Mouse (Mus musculus): ENCODE results near the gene Prickle1. TPM values are rescaled to one million over a fixed set of nuclear protein-coding genes. Genes with fewer than 3 reads are reported as not detected.

Prickle1 gene
- polyA plus RNA-seq, 1 experiment = 4.0 TPM

DNA sequence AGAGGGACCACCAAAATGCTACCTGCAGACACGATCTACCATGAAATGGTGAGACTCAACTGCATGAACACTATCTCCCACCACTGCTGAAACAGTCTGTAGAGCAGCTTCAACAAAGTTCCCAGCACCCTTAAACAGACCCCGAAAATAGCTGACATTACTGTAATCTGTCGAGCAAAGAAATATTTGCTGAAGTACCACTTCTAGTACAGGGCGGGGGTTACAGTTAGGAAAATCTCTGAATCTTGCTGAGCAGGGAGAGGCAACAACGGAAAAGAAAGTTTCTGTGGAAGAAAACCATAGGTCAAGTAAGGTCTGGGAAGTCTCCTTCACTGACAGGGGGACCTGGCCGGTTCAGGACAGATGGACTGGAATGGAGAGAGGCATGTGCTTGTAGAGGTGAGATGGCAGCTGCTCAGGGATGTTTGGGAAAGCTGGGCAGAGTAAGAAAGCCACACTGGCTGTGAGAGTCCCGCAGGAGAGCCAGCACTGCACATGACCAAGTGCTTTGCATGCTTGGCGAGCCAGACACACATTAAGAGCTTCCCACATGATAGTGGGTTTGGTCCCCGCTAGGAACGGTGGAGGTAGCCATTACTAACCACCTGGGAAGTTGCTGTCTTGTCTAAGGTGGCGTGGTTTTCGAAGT lies 41.4 kb downstream of the Prickle1 start:
- 83% methylated on average over 12 of the region's 12 CpGs for WGBS
- TF ChIP-seq CTCF (IDR thresholded peaks at IDR 0.05; ENCODE audit: control insufficient read depth, insufficient read depth, low read length) (no peak), POLR2A (IDR thresholded peaks at IDR 0.05; ENCODE audit: borderline replicate concordance, control insufficient read depth, low read depth, low read length) (no peak)
- H3K4me3 ChIP-seq (replicated peaks; ENCODE audit: control insufficient read depth, low read depth, low read length) = no peak overlapping the region
- no peak overlapping the region for H3K27ac ChIP-seq (ENCODE audit: control insufficient read depth, insufficient read depth, low read depth, low read length, poor library complexity)
- no peaks in the 10 kb centered on the region; the same call in 1 of the 2 replicates for H3K4me1 ChIP-seq (ENCODE audit: control insufficient read depth, insufficient read depth, low read length)

DNA sequence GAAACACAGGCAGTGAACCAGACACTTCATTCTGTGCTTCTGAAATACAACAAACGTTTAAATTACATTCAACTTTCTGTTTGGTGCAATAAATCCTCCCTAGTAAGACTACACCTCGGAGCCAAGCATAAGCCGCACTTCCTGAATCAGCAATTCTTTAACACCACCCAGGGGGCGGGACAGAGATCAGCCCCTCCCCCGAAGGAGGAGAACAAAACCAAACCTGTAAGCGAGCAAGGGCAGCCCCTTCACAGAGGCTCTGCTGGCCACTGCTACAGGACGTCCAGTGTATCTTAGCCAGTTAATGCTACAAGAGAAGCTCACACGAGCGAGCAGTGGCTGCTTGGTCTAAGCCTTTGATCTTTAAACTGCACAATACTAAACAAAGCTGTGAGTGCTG lies 43.5 kb downstream of the Prickle1 start:
- H3K4me3 ChIP-seq (replicated peaks; ENCODE audit: control insufficient read depth, low read depth, low read length) = no peak overlapping the region
- H3K4me1 ChIP-seq (ENCODE audit: control insufficient read depth, insufficient read depth, low read length) = no peaks in the 10 kb centered on the region; the same call in 1 of the 2 replicates
- TF ChIP-seq POLR2A (IDR thresholded peaks at IDR 0.05; ENCODE audit: borderline replicate concordance, control insufficient read depth, low read depth, low read length) (no peak), CTCF (IDR thresholded peaks at IDR 0.05; ENCODE audit: control insufficient read depth, insufficient read depth, low read length) (no peak)
- 8% methylated on average over 9 of the region's 9 CpGs for WGBS
- H3K27ac ChIP-seq (ENCODE audit: control insufficient read depth, insufficient read depth, low read depth, low read length, poor library complexity) = no peak overlapping the region

DNA sequence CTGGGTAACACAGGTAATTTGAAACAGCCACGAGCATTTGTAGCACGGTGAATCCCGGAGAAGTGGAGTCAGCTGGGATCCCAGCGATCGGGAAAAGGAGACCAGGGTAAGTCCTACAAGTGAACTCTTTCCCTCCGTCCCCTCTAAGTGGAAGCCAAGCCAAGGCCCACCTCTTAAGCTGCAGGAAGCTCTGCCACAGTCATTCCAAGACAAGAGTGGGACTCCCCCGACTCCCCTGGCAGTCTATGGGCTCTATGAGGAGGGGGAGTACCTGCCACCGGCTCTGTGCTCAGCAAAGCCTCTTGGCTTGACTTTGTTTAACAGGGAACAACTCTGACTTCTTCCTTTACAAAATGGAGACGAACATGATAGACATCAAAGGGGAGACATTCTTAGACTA lies 47.4 kb downstream of the Prickle1 start:
- WGBS = 84% methylated on average over 9 of the region's 9 CpGs
- no peak overlapping the region for H3K4me3 ChIP-seq (replicated peaks; ENCODE audit: control insufficient read depth, low read depth, low read length)
- TF ChIP-seq POLR2A (IDR thresholded peaks at IDR 0.05; ENCODE audit: borderline replicate concordance, control insufficient read depth, low read depth, low read length) (no peak), CTCF (IDR thresholded peaks at IDR 0.05; ENCODE audit: control insufficient read depth, insufficient read depth, low read length) (no peak)

DNA sequence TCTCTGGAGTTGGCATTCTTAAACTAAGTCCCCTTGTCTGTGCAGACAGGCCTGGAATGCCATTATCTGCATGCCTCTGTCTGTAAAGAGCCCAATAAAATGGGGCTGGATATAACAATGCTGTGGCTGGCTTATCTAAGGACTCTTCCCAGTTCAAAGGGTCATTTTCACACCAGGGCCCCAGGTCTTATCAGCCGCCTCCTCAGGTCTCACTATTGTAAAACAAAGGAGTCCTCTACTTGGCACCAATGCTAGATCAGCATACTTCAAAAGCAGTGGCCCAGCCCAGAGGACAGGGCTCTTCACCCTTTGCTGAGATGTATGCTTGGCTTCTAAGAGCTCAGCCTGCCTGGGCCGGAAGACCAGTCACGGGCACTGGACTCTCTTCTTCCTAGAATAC lies 56.3 kb downstream of the Prickle1 start:
- Histone ChIP-seq H3K4me1 (ENCODE audit: control insufficient read depth, insufficient read depth, low read length) (no peaks in the 10 kb centered on the region), H3K4me3 (replicated peaks; ENCODE audit: control insufficient read depth, low read depth, low read length) (no peak overlapping the region), H3K27ac (ENCODE audit: control insufficient read depth, insufficient read depth, low read depth, low read length, poor library complexity) (no peak overlapping the region)
- 86% methylated on average over 3 of the region's 3 CpGs for WGBS
- TF ChIP-seq POLR2A (IDR thresholded peaks at IDR 0.05; ENCODE audit: borderline replicate concordance, control insufficient read depth, low read depth, low read length) (no peak), CTCF (IDR thresholded peaks at IDR 0.05; ENCODE audit: control insufficient read depth, insufficient read depth, low read length) (no peak)

More for the DNA sequence above, 47.4 kb downstream of the Prickle1 start:
- H3K27ac ChIP-seq (ENCODE audit: control insufficient read depth, insufficient read depth, low read depth, low read length, poor library complexity) = no peak overlapping the region
- H3K4me1 ChIP-seq (ENCODE audit: control insufficient read depth, insufficient read depth, low read length) = no peaks in the 10 kb centered on the region

DNA sequence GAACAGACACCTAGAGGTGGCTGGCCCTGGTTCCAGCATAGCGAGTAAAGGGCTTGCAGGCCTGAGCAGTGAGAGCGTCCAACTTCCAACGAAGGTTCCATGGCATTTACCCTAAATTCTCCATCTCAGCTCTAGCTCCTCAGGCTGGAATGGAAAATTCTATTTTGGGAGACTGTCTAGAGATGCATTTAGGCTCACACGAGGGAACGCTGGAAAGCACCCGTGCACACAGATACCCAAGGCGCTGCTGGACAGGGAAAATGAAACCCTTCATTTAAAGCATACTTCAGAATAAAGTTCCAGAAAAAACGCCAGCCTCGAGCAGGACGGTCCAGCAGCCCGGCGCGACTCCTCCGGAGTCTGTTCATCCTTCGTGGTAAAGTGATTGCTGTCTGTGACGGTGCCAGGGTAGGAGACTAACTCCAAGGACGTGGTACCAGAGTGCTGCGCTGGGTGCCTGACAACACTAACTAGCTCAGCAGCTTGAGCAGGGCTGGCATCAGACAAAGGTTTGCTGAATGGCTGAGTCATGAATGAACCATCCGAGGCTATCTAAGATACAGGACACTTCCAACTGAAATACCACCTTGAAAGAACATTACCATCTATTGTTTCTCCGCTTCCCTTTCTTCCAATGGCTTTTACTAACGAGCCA lies 57.0 kb downstream of the Prickle1 start:
- no peak for TF ChIP-seq POLR2A (IDR thresholded peaks at IDR 0.05; ENCODE audit: borderline replicate concordance, control insufficient read depth, low read depth, low read length)
- TF ChIP-seq CTCF (IDR thresholded peaks at IDR 0.05; ENCODE audit: control insufficient read depth, insufficient read depth, low read length) = no peak
- Histone ChIP-seq H3K4me3 (replicated peaks; ENCODE audit: control insufficient read depth, low read depth, low read length) (no peak overlapping the region), H3K4me1 (ENCODE audit: control insufficient read depth, insufficient read depth, low read length) (no peaks in the 10 kb centered on the region), H3K27ac (ENCODE audit: control insufficient read depth, insufficient read depth, low read depth, low read length, poor library complexity) (no peak overlapping the region)
- WGBS = 83% methylated on average over 21 of the region's 21 CpGs

DNA sequence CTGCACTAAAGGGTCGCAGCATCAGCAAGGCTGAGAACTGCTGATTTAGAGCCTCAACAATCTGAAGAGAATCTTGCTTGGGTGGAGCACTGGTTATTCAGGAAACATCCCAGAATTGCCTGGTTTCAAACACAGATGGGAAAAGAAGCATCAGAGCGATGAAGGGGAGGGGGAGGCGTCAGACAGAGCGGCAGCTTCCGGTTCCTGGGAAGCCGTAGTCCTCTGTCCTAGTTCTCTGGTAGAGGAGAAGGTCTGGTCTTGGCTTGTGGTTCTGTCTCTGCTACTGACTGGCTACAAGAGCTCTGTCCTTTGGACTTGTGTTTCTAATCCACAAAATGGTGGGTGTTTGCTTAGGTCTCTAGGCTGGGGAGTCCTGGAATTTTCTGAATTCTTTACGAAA lies 57.9 kb downstream of the Prickle1 start:
- WGBS = 88% methylated on average over 7 of the region's 7 CpGs
- Histone ChIP-seq H3K4me3 (replicated peaks; ENCODE audit: control insufficient read depth, low read depth, low read length) (no peak overlapping the region), H3K4me1 (ENCODE audit: control insufficient read depth, insufficient read depth, low read length) (no peaks in the 10 kb centered on the region), H3K27ac (ENCODE audit: control insufficient read depth, insufficient read depth, low read depth, low read length, poor library complexity) (no peak overlapping the region)
- TF ChIP-seq CTCF (IDR thresholded peaks at IDR 0.05; ENCODE audit: control insufficient read depth, insufficient read depth, low read length) (no peak), POLR2A (IDR thresholded peaks at IDR 0.05; ENCODE audit: borderline replicate concordance, control insufficient read depth, low read depth, low read length) (no peak)

DNA sequence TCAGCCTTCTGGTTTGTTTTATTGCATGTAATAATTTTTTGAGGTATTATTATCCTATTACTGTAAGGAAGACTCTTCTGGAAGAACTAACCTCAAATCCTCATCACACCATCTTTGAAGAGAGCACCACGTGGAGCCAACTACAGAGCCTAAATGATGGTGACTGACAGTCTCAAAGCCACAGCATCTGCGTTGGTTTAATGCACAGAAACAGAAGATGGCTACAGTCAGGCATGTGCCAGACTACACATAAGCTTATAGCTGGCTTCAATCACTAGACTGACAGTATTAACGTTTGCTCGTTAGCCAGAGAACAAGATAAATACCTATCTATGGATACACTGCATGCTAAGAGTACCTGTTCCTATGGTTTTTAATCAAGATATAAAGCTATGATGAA lies 59.5 kb downstream of the Prickle1 start:
- H3K4me3 ChIP-seq (replicated peaks; ENCODE audit: control insufficient read depth, low read depth, low read length) = no peak overlapping the region
- 75% methylated on average over 4 of the region's 4 CpGs for WGBS
- no peaks in the 10 kb centered on the region for H3K4me1 ChIP-seq (ENCODE audit: control insufficient read depth, insufficient read depth, low read length)
- H3K27ac ChIP-seq (ENCODE audit: control insufficient read depth, insufficient read depth, low read depth, low read length, poor library complexity) = no peak overlapping the region
- TF ChIP-seq POLR2A (IDR thresholded peaks at IDR 0.05; ENCODE audit: borderline replicate concordance, control insufficient read depth, low read depth, low read length) (no peak), CTCF (IDR thresholded peaks at IDR 0.05; ENCODE audit: control insufficient read depth, insufficient read depth, low read length) (no peak)

DNA sequence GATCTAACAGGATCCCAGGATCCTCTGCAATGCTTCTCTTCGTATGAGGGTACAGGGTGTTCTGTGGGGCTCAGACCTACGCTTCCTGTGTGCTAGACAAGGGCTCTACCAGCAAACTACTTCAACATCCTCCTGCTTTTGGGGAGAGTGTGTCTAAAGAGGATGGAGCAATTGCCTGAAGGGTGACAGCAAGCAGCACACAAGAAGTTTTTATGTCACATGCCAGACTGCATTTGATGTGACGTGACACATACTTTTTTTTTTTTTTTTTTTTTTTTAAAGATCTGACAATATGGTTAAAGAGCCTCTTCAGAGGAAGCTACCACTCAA lies 65.0 kb downstream of the Prickle1 start:
- no peaks in the 10 kb centered on the region for H3K4me1 ChIP-seq (ENCODE audit: control insufficient read depth, insufficient read depth, low read length)
- no peak overlapping the region for H3K4me3 ChIP-seq (replicated peaks; ENCODE audit: control insufficient read depth, low read depth, low read length)
- WGBS = 56% methylated on average over 3 of the region's 3 CpGs
- H3K27ac ChIP-seq (ENCODE audit: control insufficient read depth, insufficient read depth, low read depth, low read length, poor library complexity) = no peak overlapping the region
- TF ChIP-seq POLR2A (IDR thresholded peaks at IDR 0.05; ENCODE audit: borderline replicate concordance, control insufficient read depth, low read depth, low read length) = no peak
- TF ChIP-seq CTCF (IDR thresholded peaks at IDR 0.05; ENCODE audit: control insufficient read depth, insufficient read depth, low read length) = no peak
